Mouse (Mus musculus) hindbrain, postnatal 0 days (tissue): Measurements from ENCODE around the gene Pold1. TPM values are rescaled to one million over a fixed set of nuclear protein-coding genes. Genes with fewer than 3 reads are reported as not detected.

Experiments
- ATAC-seq: fragments of 200-750 bp; cut with Nextera tagmentation; 2 replicates; pipeline ENCODE4 v1.8.0; 2017; ENCODE audit warnings: mild to moderate bottlenecking, moderate TSS enrichment, moderate library complexity
- DNase-seq: peaks from one replicate; pipeline ENCODE4 v3.0.0-alpha.2; 2015; ENCODE audit warnings: low spot score
- H3K27ac ChIP-seq: fragments of 300-500 bp; sonication (generic); 2 replicates; pipeline ENCODE4 v1.5.1; 2014; ENCODE audit warnings: mild to moderate bottlenecking
- H3K27me3 ChIP-seq: fragments of 300-500 bp; sonication (generic); 2 replicates; pipeline ENCODE4 v1.6.1; 2014; ENCODE audit warnings: low read length, mixed read lengths; ENCODE audit not compliant: insufficient read depth
- H3K36me3 ChIP-seq: fragments of 300-500 bp; sonication (generic); 2 replicates; pipeline ENCODE4 v1.6.1; 2014; ENCODE audit warnings: low read length, mixed read lengths; ENCODE audit not compliant: insufficient read depth
- H3K4me1 ChIP-seq: fragments of 300-500 bp; sonication (generic); 2 replicates; pipeline ENCODE4 v1.6.1; 2014; ENCODE audit warnings: antibody characterized with exemption, low read length, mixed read lengths; ENCODE audit not compliant: insufficient read depth
- H3K4me2 ChIP-seq: fragments of 300-500 bp; sonication (generic); 2 replicates; pipeline ENCODE4 v1.6.1; 2014; ENCODE audit warnings: low read depth, mild to moderate bottlenecking, low read length, moderate library complexity, mixed read lengths
- H3K4me3 ChIP-seq: fragments of 300-500 bp; sonication (generic); 2 replicates; pipeline ENCODE4 v1.5.1; 2014; ENCODE audit warnings: low read length
- H3K9ac ChIP-seq: fragments of 300-500 bp; sonication (generic); replicated peaks from 2 replicates; pipeline ENCODE4 v1.6.1; 2014; ENCODE audit warnings: mild to moderate bottlenecking, low read length, moderate library complexity, mixed read lengths
- H3K9me3 ChIP-seq: fragments of 300-500 bp; sonication (generic); 2 replicates; pipeline ENCODE4 v1.6.1; 2016; ENCODE audit warnings: low read length, mixed read lengths
- CTCF ChIP-seq: IDR thresholded peaks from 2 replicates; pipeline ENCODE4 v1.5.1; 2016; ENCODE audit warnings: antibody characterized with exemption, control low read depth, low read depth
- WGBS: fragments of 180-500 bp; shearing (Covaris S2); extraction: QIAGEN DNeasy Blood & Tissue Kit; methylation state at CpG from one replicate; pipeline ENCODE4 v1.1.7; 2014; 5-methylcytosine and 5-hydroxymethylcytosine counted together
- microRNA-seq, 2 experiments: library from miRNA; unstranded; fragments of <30 nt; microRNA quantifications; one replicate each; pipeline ENCODE4; 2016
- polyA plus RNA-seq: library from polyadenylated mRNA; unstranded; fragments of >200 nt; fragmentation: Nextera tagmentation; extraction: Ambion mirVana; gene quantifications from 2 replicates; pipeline ENCODE4 v1.2.1, GENCODE M21; 2015
- total RNA-seq: library from RNA; depleted of rRNA; stranded (reverse); fragments of >200 nt; gene quantifications from 2 replicates; pipeline ENCODE4 v1.2.3, GENCODE M21; 2014; rRNA removed

Pold1 gene
- total and polyA plus RNA-seq, 2 experiments from 2014 or later: 18.7 to 30.0 TPM

DNA sequence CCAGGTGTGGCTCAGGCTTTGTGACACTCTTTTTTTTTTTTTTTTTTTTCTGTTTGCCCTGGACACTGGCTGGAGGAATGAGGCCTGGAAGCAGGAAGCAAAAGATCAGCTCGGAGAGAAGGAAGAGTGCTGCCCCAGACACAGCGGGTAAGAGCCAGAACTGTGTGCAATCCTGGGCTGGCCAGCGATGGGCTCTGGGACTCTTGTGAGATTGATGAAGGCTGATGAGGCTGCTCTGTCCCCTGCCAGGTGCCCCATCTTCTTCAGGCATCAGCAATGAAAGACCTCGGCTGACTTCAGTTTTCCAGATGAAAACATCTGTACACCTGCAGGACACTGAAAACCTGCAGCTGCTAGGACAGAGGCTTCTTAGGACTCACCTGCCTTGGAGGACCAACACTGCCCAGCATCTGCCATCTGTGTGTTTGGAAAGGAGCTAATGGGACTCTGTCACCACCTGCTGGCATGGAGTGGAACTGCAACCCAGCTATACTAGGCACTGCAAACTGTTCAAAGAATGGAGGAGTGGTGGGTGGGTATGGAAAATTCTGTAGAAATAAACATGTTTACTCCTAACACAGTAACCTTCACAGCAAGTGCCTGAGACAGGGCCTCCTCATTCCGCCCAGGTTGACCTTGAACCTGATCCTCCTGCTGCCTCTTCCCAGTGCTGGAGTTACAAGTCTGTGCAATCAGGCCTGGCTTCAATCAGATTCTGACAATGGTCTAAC lies 63.6 kb downstream of the Pold1 start:
- H3K4me1 ChIP-seq: no peaks in the 10 kb centered on the region
- DNase-seq (peak; percentile 91), ATAC-seq (peak; percentile 86)
- no peaks in the 10 kb centered on the region for H3K9me3 ChIP-seq
- no peak overlapping the region for H3K9ac ChIP-seq
- no peaks in the 10 kb centered on the region for H3K27me3 ChIP-seq
- H3K4me3 ChIP-seq: no peak overlapping the region
- peaks cover 13% of the 10 kb centered on the region; the same call in 1 of the 2 replicates for H3K36me3 ChIP-seq
- peak; percentile 100 for TF ChIP-seq CTCF
- H3K4me2 ChIP-seq: no peak overlapping the region
- WGBS: 43% methylated on average over 5 of the region's 5 CpGs
- H3K27ac ChIP-seq: no peak overlapping the region

- Histone ChIP-seq H3K36me3 (0 out of 2 replicates have a peak, but pooled peaks cover 7% of the 10 kb centered on the region), H3K9ac (no peak overlapping the region), H3K4me1 (no peaks in the 10 kb centered on the region), H3K4me2 (no peak overlapping the region), H3K27ac (no peak overlapping the region), H3K4me3 (no peak overlapping the region), H3K27me3 (0 out of 2 replicates have a peak, but pooled peaks cover 4% of the 10 kb centered on the region), H3K9me3 (no peaks in the 10 kb centered on the region)
- DNase-seq (no peak), ATAC-seq (no peak)
- 100% methylated on average over 1 of the region's 1 CpGs for WGBS
- TF ChIP-seq CTCF: no peak
Measured at GRCm38 (mm10) chr7:44484109-44484508, 64.5 kb downstream of the Pold1 start.

- no peak for DNase-seq
- Histone ChIP-seq H3K4me3 (no peak overlapping the region), H3K27ac (no peak overlapping the region), H3K27me3 (0 out of 2 replicates have a peak, but pooled peaks cover 4% of the 10 kb centered on the region), H3K36me3 (no peaks in the 10 kb centered on the region), H3K4me1 (no peaks in the 10 kb centered on the region), H3K9me3 (no peaks in the 10 kb centered on the region), H3K9ac (no peak overlapping the region), H3K4me2 (no peak overlapping the region)
- TF ChIP-seq CTCF: no peak
- 78% methylated on average over 3 of the region's 3 CpGs for WGBS
- ATAC-seq: no peak
Measured at GRCm38 (mm10) chr7:44482836-44483435, 65.7 kb downstream of the Pold1 start.

Small RNAs within 50 kb of the gene (microRNA-seq; reads per million reads assigned to microRNA genes)
- 0 to 0.35 reads per million in 2 experiments for gene Mir7053

Other genes with a start within 250 kb of the Pold1 start
- gene Clec11a, start 241.9 kb downstream of the Pold1 start, total RNA-seq: 3.3 and 5.9 TPM in 2 replicates
- gene Clec11a, start 241.9 kb downstream of the Pold1 start, polyA plus RNA-seq: 4.4 and 4.5 TPM in 2 replicates
- gene Shank1, start 238.6 kb downstream of the Pold1 start, total RNA-seq: 39.0 and 41.8 TPM in 2 replicates
- gene Shank1, start 238.6 kb downstream of the Pold1 start, polyA plus RNA-seq: 36.3 and 36.6 TPM in 2 replicates
- gene Syt3, start 164.7 kb downstream of the Pold1 start, total RNA-seq: 130 and 154 TPM in 2 replicates
- gene Syt3, start 164.7 kb downstream of the Pold1 start, polyA plus RNA-seq: 73.7 and 79.2 TPM in 2 replicates
- 1.4 and 2.3 TPM in 2 replicates for gene 1700008O03Rik, start 163.0 kb downstream of the Pold1 start, total RNA-seq
- 3.3 and 3.6 TPM in 2 replicates for gene 1700008O03Rik, start 163.0 kb downstream of the Pold1 start, polyA plus RNA-seq
- gene Lrrc4b, start 119.8 kb downstream of the Pold1 start, total RNA-seq: 562 and 663 TPM in 2 replicates
- gene Lrrc4b, start 119.8 kb downstream of the Pold1 start, polyA plus RNA-seq: 19.6 and 22.7 TPM in 2 replicates
- 10.2 and 15.5 TPM in 2 replicates for gene Aspdh, start 83.5 kb downstream of the Pold1 start, total RNA-seq
- 3.1 and 3.8 TPM in 2 replicates for gene Aspdh, start 83.5 kb downstream of the Pold1 start, polyA plus RNA-seq
- gene Josd2, start 80.9 kb downstream of the Pold1 start, total RNA-seq: 32.7 and 44.5 TPM in 2 replicates
- 28.3 and 32.7 TPM in 2 replicates for gene Josd2, start 80.9 kb downstream of the Pold1 start, polyA plus RNA-seq
- gene Emc10, start 52.3 kb downstream of the Pold1 start, total RNA-seq: 311 and 319 TPM in 2 replicates
- 138 and 152 TPM in 2 replicates for gene Emc10, start 52.3 kb downstream of the Pold1 start, polyA plus RNA-seq
- gene Fam71e1, start 52.3 kb downstream of the Pold1 start, total RNA-seq: 19.7 and 19.8 TPM in 2 replicates
- gene Fam71e1, start 52.3 kb downstream of the Pold1 start, polyA plus RNA-seq: 26.7 and 31.9 TPM in 2 replicates
- gene Mybpc2, start 24.2 kb downstream of the Pold1 start, total RNA-seq: 0.14 and 0.47 TPM in 2 replicates
- gene Mybpc2, start 24.2 kb downstream of the Pold1 start, polyA plus RNA-seq: 0.19 and 0.25 TPM in 2 replicates
- 0.05 TPM in 1 of 2 replicates, not detected in the other for gene Spib, start 16.8 kb downstream of the Pold1 start, total RNA-seq
- gene Spib, start 16.8 kb downstream of the Pold1 start, polyA plus RNA-seq: 0.06 TPM in 1 of 2 replicates, not detected in the other
- gene Nr1h2, start 5.1 kb upstream of the Pold1 start, total RNA-seq: 71.2 and 76.4 TPM in 2 replicates
- gene Nr1h2, start 5.1 kb upstream of the Pold1 start, polyA plus RNA-seq: 50.5 and 57.6 TPM in 2 replicates
- 0.90 TPM in 1 of 2 replicates, not detected in the other for gene Napsa, start 23.5 kb upstream of the Pold1 start, total RNA-seq
- gene Napsa, start 23.5 kb upstream of the Pold1 start, polyA plus RNA-seq: 0.26 and 0.69 TPM in 2 replicates
- gene Kcnc3, start 41.8 kb upstream of the Pold1 start, total RNA-seq: 24.7 and 37.0 TPM in 2 replicates
- 8.0 and 8.2 TPM in 2 replicates for gene Kcnc3, start 41.8 kb upstream of the Pold1 start, polyA plus RNA-seq
- gene Myh14, start 122.0 kb upstream of the Pold1 start, total RNA-seq: 9.7 and 10.9 TPM in 2 replicates
- gene Myh14, start 122.0 kb upstream of the Pold1 start, polyA plus RNA-seq: 9.3 and 10.6 TPM in 2 replicates
- not detected in 2 replicates for gene Izumo2, start 159.9 kb upstream of the Pold1 start, total RNA-seq
- gene Izumo2, start 159.9 kb upstream of the Pold1 start, polyA plus RNA-seq: not detected in 2 replicates
- gene Vrk3, start 199.6 kb upstream of the Pold1 start, total RNA-seq: 22.3 and 25.3 TPM in 2 replicates
- gene Vrk3, start 199.6 kb upstream of the Pold1 start, polyA plus RNA-seq: 28.2 and 33.0 TPM in 2 replicates
- 0.84 and 1.8 TPM in 2 replicates for gene Zfp473, start 202.2 kb upstream of the Pold1 start, total RNA-seq
- 0.68 and 0.73 TPM in 2 replicates for gene Zfp473, start 202.2 kb upstream of the Pold1 start, polyA plus RNA-seq